Mouse (Mus musculus) common myeloid progenitor, adult 5-6 weeks (primary cell): ENCODE measurements at regions not wholly inside any gene's neighbourhood (a gene's known extent, or its start where the extent isn't known, plus 50 kb on each side); places are given as distances from the start of the nearest gene placed in this dataset.
A peak's percentile ranks its signal among the peaks of the same experiment; 100 is the strongest.
"Not testable (repeated sequence)": the region's sequence is repeated elsewhere in the genome, so short reads cannot be mapped to it uniquely, and the experiment has no call there.

Experiments used
- ATAC-seq: replicated peaks from 2 replicates; pipeline ENCODE4 v1.8.0; 2016; ENCODE audit warnings: low read depth, mild to moderate bottlenecking, moderate TSS enrichment, inconsistent platforms; ENCODE audit not compliant: poor library complexity, severe bottlenecking

DNA sequence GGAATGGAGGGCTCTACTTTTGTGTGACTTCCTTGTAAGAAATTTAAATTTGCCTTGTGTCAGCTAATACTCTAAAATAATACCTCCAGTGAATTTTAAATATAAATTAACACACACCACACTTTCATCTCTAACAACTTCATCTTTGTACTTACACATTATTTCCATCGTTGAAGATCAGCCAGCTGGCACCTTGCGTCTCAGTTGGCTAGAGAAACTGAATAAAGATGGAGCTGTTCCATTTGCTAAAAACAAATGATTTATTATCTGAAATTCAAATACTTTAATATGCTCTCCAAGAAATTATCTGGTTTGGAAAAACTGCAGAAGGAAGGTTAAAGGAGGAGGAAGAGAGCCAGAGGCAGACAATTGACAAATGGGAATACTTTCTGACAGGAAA lies 122.0 kb upstream of the Gm11096 start:
- no peak for ATAC-seq

DNA sequence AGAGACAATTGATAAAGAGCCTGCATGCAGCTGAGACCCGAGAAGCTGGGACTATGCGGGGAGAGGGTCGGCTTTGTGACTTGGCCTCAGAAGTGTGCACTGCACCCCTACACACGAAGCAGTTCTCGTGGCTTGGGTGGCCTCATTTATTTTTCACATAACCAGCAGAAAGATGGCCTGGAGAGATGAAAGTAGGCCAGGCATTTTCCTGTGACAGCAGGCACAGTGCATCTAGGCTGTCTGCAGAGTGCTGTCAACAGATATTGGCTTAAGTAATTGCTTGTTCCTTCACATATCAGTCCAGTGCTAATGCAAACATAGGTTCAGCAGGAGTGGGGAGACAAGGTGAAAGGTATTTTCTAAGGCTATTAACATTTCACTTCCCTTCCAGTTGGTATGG lies 124.9 kb upstream of the Gm11096 start:
- ATAC-seq = no peak

DNA sequence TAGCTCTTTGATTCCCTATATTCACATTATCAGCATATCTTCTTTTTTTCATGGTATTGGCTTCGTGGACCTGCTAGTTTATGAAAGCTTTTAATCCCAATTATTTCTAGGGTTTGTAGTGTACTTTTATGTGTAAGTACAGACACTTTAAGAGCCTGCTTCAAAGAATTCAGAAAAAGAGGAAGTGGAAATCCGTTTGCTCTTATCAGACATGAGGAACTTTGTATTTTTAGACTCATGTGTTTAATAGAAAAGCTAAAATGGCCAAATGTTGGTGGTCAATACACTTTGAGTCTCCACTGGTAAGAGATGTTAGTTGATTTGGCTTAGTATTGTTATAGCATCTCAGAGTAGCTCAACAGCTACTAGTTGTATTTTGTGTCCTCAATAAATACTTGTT lies 135.7 kb upstream of the Gm11096 start:
- ATAC-seq = peak; percentile 85

- ATAC-seq = no peak
Observed at GRCm38 (mm10) chr17:81304574-81304973, 137.0 kb upstream of the Gm11096 start.

DNA sequence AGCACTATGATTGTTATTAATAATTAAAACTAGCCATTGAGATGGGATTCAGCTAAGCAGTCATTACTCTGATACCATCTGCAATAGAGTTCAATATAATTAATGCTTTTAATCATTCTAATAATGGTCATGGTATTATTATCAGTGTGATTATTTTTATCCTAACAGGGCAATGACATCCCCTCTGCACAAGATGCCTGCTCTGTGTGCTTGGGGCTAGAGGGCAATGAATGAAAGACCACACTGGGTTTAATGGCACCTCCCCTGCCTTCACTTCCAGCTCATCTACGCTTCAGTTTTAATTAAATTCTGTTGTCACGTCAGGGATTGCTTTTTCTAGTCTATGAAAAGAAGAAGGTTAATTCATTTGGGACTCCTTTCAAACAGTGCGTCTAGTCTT lies 139.1 kb upstream of the Gm11096 start:
- no peak for ATAC-seq

DNA sequence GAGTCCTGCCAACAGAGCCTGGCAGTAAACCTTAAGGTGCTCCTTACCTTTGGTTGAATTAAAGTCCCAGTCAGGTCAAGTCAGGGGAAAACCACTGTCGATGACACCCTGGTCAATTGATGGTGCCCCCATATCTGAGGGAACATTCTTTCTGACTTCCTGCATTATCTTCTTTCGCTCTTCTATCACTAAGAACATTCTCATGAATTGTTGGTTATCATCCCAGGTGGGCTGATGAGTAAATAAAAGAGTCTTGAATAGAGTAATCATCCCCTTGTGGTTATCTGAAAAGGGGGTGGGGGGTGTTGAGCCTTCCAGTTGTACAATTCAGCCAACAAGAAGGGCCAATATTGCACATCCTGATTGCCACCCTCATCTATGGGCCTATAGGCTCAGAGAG lies 149.7 kb upstream of the Gm11096 start:
- ATAC-seq = no peak

DNA sequence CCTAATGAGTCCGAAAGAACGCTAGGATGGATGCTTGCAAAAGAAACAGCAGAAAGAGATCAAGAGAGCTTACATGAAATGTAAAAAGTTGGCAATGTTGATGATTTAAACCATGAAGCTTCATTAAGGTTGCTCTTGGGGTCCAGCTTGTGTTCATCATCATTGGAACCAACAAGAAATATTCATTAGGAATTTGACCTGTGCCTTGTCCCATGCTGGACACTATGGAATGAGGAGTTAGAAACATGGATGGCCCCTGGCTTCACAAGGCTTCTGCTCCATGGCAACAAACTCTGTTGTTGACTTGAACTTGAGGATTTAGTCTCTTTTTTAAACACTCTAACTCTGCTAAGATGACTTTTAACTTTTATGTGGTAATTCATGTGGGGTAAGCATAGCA lies 159.0 kb upstream of the Gm11096 start:
- ATAC-seq = no peak

- no peak for ATAC-seq
Observed at GRCm38 (mm10) chr17:81270235-81270634, 171.3 kb upstream of the Gm11096 start.

DNA sequence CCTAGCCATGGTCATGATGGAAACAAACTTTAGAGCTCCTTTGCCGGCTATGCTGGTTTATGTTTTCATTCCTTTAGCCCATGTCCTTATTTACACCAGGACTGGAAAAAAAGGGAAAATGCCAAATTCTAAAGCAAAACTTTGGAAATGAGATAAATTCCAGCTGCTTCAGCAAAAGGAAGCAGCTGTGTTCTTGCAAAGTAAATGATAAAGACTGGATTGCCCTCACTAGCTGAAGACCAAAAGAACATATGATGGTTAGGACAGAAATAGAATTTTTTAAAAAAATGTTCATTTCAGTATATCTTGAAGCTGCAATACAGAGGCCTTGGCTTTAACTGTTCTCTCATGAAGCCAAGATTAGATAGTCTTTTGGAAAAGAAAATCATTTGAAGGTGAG lies 179.6 kb upstream of the Gm11096 start:
- no peak for ATAC-seq

- ATAC-seq = no peak
Observed at GRCm38 (mm10) chr17:81260036-81260435, 181.5 kb upstream of the Gm11096 start.

DNA sequence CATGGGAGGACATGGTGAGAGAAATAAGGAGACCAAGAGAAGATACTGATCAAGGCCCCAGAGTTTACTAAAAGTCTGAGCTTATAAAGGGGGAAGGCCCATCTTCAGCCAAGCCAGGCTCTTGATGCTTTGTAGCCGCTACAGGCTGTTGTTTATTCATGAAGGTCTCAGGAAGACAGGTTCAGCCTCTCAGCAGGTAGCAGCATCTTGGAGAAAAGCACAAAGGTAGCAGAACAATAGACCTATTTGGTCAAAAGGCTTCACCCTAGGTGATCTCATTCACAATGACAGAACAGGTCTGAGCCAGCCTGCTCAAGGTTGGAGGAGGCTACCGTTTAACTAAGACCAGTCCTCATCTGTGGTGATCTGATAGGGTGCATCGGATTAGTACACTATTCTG lies 185.5 kb upstream of the Gm11096 start:
- ATAC-seq = no peak

DNA sequence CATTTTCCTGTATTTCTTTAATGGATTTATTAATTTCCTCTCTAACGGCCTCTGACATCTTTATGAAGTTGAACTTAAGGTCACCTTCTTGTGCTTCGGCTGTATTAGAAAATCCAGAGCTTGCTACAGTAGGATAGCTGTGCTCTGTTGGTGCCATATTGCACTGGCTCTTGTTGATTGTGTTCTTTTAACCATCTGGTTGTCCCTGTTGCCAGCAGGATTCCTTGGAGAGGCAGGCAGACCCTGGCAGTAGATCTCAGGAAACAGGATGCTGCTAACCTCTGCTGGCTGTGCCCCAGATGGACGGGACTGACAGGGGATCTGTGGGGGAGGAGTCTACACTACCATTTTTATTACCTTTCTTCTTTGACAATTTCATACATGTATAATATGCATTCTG lies 185.9 kb upstream of the Thumpd2 start:
- no peak for ATAC-seq

DNA sequence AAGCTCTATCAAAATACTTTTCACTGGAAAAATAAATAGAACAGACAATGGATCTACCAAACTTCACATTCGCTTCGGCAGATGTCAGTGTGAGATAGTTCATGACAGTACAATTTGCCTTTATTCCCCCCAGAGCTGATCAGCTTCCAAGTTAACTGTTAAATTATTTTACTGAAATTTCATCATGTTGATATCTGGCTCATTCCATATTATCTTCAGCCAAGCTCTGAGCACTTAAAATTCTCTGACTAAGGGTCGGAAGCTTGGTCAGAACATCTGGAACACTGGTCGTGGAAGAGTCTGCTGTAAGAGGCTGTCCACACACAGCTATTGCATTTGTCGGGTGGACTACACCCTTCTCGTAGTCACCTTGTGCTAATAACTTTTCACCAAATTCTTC lies 181.3 kb upstream of the Thumpd2 start:
- ATAC-seq = no peak

DNA sequence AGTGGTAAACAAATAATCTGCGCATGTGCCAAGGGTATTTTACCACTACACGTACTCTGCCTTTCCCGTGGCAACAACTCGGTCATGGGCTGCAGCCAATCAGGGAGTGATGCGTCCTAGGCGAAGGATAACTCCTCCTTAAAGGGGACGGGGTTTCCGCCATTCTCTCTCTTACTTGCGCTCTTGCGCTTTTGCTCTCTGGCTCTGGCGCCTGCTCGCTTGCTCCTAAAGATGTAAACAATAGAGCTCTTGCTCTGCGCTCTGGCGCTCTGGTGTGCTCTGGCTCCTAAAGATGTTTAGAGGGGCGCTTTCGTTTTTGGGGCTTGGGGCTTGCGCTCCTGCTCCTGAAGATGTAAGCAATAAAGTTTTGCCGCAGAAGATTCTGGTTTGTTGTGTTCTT lies 166.9 kb upstream of the Thumpd2 start:
- ATAC-seq = not testable (repeated sequence)

DNA sequence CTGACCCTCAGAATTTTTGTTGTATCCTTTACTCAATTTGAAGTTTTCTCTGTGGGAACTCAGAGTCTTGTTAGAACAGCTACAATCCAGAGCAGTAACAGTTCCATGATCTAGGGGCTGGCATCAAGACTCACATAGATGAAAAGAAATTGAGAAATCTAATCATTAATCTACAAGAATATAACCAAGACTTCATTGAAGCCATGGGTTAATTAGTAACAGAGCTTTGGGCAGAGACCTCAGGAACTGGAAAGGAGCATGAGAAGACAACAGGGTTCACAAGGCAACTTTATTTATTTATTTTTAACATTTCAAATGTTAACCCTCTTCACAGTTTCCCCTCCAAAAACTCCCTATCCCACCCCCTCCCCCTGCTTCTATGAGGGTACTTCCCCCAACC lies 160.4 kb upstream of the Thumpd2 start:
- ATAC-seq = no peak

DNA sequence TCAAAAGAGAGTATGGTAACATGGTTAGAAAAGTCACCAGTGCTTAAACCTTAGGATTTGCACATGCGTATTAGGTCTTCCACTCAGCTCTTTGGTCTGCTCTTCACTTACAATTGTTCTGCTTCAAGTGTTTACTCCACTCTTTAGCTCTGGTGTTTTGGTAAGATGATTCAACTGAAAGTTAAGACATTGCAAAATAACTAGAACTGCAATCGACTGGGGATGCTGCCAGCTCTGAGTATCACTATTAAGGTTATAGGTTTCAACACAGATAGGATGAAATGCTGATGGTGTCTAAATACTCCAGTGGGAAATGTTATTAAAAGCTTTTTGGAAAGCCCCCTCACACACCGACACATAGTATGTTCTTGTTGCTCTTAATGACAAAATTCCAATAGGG lies 156.6 kb upstream of the Thumpd2 start:
- ATAC-seq = no peak

GRCm38 (mm10) chr17:81214844-81215243 lies 150.0 kb upstream of the Thumpd2 start:
- ATAC-seq = no peak

GRCm38 (mm10) chr17:81212043-81212442 lies 147.2 kb upstream of the Thumpd2 start:
- ATAC-seq = no peak

DNA sequence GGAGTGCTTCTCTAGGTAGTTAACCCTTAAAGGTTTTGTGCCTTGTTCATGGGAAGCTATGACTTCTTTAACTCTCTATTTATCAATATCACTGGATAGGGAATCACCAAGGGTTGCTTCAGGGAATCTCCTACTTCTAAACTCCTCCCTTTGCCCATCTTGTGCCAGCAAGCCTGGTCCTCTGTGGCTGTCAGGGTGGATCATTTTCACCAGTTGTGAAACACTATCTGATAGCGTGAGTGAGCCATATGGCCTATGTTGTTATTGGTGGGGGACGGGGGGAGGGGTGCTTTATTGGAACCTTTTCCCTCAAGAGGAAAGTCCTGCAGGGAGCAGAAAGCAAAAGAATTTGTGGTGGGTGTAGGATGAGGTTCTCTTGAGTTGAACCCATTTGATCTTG lies 145.5 kb upstream of the Thumpd2 start:
- ATAC-seq = no peak

GRCm38 (mm10) chr17:81209323-81209722 lies 144.4 kb upstream of the Thumpd2 start:
- no peak for ATAC-seq

GRCm38 (mm10) chr17:81201052-81201451 lies 136.2 kb upstream of the Thumpd2 start:
- no peak for ATAC-seq

- ATAC-seq = no peak
Observed at GRCm38 (mm10) chr17:81194006-81194405, 129.1 kb upstream of the Thumpd2 start.

GRCm38 (mm10) chr17:81193230-81193871 lies 128.5 kb upstream of the Thumpd2 start:
- peak; percentile 70; the same call in 1 of the 2 replicates for ATAC-seq
